Mouse (Mus musculus) fibroblast of lung, adult 2 months (primary cell): ENCODE data around the gene Sh3bgrl2.

ENCODE experiments used
- DNase-seq: peaks from one replicate; pipeline ENCODE4 v3.0.0-alpha.2; 2011; ENCODE audit warnings: low read depth

Gene Sh3bgrl2

DNA sequence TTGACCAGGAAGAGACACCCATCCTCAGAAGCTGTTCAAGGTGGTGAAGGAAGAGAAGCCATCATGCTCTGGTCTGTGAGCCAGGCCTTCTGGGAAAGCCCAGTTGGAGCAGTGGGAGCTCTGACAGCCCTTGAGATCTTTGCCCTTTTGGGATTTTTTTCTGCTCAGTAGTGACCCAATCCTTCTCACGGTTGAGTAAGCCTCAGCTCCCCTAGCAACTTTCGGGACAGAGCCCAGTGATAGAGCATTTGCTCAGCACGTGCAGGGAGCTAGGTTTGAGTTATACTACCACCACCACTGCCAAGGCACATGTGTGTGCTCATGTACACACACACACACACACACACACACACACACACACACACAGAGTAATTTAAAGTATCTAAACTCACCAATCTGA lies 131.5 kb downstream of the Sh3bgrl2 start:
- no peak for DNase-seq

DNA sequence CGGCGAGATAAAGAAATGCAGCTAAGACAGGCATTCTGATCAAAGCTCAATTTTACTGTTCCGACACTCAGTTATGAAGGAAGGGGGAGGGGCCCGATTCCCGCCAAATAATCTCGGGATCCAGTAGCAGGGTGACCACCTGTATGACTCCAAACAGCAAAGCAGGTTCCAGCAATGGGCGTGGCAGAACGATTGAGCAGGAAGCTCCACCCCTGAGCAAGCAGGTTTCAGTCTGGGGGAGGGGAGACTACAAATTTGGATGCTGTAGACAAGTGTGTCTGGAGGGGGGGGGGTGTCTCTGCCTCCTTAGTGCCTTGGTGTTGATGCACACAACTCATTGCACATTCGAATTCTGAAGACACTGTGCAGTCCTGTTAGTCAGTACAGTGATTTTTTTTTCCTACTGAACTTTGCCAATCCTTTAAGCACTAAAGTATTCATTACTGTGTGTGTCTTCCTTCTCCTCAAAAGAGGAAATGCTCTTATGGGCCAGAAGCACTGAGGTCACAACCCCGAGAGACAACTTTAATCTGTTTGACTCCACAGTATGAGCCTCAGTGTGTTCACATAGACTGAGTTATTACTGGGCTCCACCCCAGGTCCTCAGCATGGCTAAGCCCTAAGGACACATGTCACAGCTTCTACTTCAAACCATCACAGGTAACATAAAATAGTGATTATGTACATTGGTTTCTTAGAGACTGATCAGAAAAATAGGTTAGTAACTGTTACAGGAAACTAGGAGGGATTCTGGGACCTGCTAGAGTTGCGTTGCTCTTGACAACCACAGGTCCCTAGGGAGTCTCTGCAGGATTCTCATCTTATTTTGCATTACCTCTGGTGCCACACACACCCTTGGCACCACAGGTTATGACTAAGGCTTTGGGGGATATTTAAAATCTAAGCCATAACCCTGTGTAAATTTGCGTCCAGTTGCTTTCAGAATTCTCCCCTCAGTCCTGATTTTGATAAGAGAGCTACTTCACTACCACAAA lies 133.8 kb downstream of the Sh3bgrl2 start:
- no peak for DNase-seq

DNA sequence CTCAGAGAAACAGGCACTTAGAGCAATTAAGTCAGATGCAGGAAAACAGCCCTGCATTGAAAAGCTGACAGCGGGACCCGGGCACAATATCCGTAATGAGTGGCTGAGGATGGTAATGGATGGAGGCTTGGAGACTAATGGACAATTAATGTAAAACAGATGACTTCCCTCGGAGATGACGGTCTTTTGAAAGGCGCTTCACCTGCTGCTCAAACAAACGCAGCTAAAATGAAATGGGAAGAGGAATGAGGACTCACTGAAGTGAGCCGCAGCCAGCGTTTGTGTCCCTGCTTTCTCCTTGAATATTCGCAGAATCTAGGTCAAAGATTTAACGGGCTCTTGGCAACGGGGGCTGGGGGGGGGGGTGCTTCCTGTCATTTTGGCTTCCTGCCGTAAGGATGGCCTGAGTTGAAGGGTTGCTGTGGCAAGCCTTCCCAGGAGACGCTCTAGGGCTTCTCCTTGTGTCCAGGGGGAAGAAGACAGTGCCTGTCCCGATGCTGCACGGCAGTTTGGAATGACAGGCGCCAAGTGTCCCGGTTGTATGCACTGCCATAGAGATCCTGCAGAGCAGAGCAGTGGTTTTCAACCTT lies 138.5 kb downstream of the Sh3bgrl2 start:
- DNase-seq, result no peak

DNA sequence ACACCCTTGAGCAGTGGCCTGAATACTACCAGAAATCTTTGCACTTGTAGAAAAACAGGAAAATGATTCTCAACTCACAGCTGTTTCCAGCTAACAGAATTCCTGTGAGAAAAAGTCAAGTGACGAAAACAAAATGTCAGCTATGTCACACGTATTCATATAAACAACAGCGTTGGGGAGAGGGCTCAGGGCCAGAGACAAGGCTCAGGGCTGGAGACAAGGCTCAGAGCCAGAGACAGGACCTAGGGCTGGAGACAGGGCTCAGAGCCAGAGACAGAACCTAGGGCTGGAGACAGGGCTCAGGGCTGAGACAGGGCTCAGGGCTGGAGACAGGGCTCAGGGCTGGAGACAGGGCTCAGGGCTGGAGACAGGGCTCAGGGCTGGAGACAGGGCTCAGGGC lies 139.8 kb downstream of the Sh3bgrl2 start:
- no peak for DNase-seq
